Comparison of ENCODE assay signal across 9 mouse cellular contexts in genomic region chr13:48464170-48464569, GRCm38 (mm10). TPM values are rescaled to one million over a fixed set of nuclear protein-coding genes. Genes with fewer than 3 reads are reported as not detected.
A peak's percentile ranks its signal among the peaks of the same experiment; 100 is the strongest.
DNase-seq lines count a peak whose midpoint lies in the region; ATAC-seq and TF ChIP-seq lines count a peak whose summit lies in the region.
"Had no signal": no experiment of that assay in that cellular context is flagged by ENCODE, and none has a peak within 500 bp of the region (broad histone marks: within the 10 kb centered on the region; RNA-seq: fewer than 3 reads in every experiment).

No protein-coding gene starts in this region.

- H3K4me1 ChIP-seq in liver, postnatal 0 days (ENCODE audit: insufficient read depth): no peaks in the 10 kb centered on the region
- peaks cover 31% of the 10 kb centered on the region for H3K4me1 ChIP-seq in neural tube, embryonic 15.5 days

- no peak overlapping the region for H3K9ac ChIP-seq in liver, postnatal 0 days (replicated peaks)
- no peak overlapping the region for H3K9ac ChIP-seq in neural tube, embryonic 15.5 days (replicated peaks)

- H3K4me3 ChIP-seq in C2C12 (ENCODE audit: insufficient read depth, poor library complexity, severe bottlenecking): no peak overlapping the region
- no peak overlapping the region for H3K4me3 ChIP-seq in liver, postnatal 0 days (ENCODE audit: low read depth, low read length)
- no peak overlapping the region for H3K4me3 ChIP-seq in neural tube, embryonic 15.5 days (replicated peaks)

- no peak overlapping the region for H3K27ac ChIP-seq in liver, postnatal 0 days (ENCODE audit: low read depth)
- H3K27ac ChIP-seq in neural tube, embryonic 15.5 days (replicated peaks): peak overlapping the region; percentile 39

- H3K4me2 ChIP-seq in liver, postnatal 0 days (ENCODE audit: low read depth, low read length): no peak overlapping the region
- H3K4me2 ChIP-seq in neural tube, embryonic 15.5 days: no peak overlapping the region

- H3K9me3 ChIP-seq in liver, postnatal 0 days (ENCODE audit: low read length): no peaks in the 10 kb centered on the region
- no peaks in the 10 kb centered on the region for H3K9me3 ChIP-seq in neural tube, embryonic 15.5 days (replicated peaks)

- WGBS in liver, postnatal 0 days (ENCODE audit: insufficient replicate concordance): 12% methylated on average over 4 of the region's 4 CpGs
- 6% methylated on average over 4 of the region's 4 CpGs for WGBS in neural tube, embryonic 15.5 days

- H3K79me3 ChIP-seq in C2C12 (ENCODE audit: low read depth): no peaks in the 10 kb centered on the region

- DNase-seq in adipocyte (ENCODE audit: low spot score): peak; percentile 77
- peak; percentile 85 for DNase-seq in embryo, embryonic 10 days (ENCODE audit: low spot score)
- DNase-seq in gastrocnemius, postnatal 25 days: peak; percentile 24
- peak; percentile 42 to 71 for DNase-seq in kidney, postnatal 25 days
- DNase-seq in liver, postnatal 0 days: peak; percentile 64
- peak; percentile 50 for DNase-seq in thymus, postnatal 25 days

- no peak overlapping the region for H3ac ChIP-seq in C2C12 (ENCODE audit: control insufficient read depth, insufficient read length, low read depth)

- no peak for TF ChIP-seq EP300 in liver, postnatal 0 days (IDR thresholded peaks at IDR 0.05; ENCODE audit: low read depth)

- peak; percentile 52 for TF ChIP-seq CTCF in C2C12 (IDR thresholded peaks at IDR 0.05; ENCODE audit: control insufficient read depth, insufficient read depth, insufficient read length)
- peak; percentile 76 for TF ChIP-seq CTCF in liver, postnatal 0 days (IDR thresholded peaks at IDR 0.05; ENCODE audit: low read depth)

- no peaks in the 10 kb centered on the region for H3K36me3 ChIP-seq in C2C12 (ENCODE audit: control insufficient read depth, insufficient read depth)
- no peaks in the 10 kb centered on the region for H3K36me3 ChIP-seq in liver, postnatal 0 days (replicated peaks; ENCODE audit: insufficient read depth, low read length)
- no peaks in the 10 kb centered on the region for H3K36me3 ChIP-seq in neural tube, embryonic 15.5 days

- peaks cover 10% of the 10 kb centered on the region for H3K27me3 ChIP-seq in C2C12 (ENCODE audit: control insufficient read depth, insufficient read depth, insufficient read length)
- no peaks in the 10 kb centered on the region for H3K27me3 ChIP-seq in liver, postnatal 0 days (ENCODE audit: insufficient read depth, low read length)
- H3K27me3 ChIP-seq in neural tube, embryonic 15.5 days (replicated peaks): no peaks in the 10 kb centered on the region

- no peak for ATAC-seq in liver, postnatal 0 days
- no peak for ATAC-seq in neural tube, embryonic 15.5 days (ENCODE audit: low FRiP score)

- H3K79me2 ChIP-seq in C2C12 (ENCODE audit: control insufficient read depth, insufficient read depth): no peaks in the 10 kb centered on the region

TF ChIP-seq in C2C12, 6 proteins besides CTCF, POLR2A, EP300 and RAD21:
- TF ChIP-seq CEBPB (IDR thresholded peaks at IDR 0.05; ENCODE audit: low read depth): no peak
- no peak for TF ChIP-seq MAX (IDR thresholded peaks at IDR 0.05)
- TF ChIP-seq MYOD1 (IDR thresholded peaks at IDR 0.05; ENCODE audit: control insufficient read depth, insufficient read length, low read depth): no peak
- no peak for TF ChIP-seq FOSL1 (IDR thresholded peaks at IDR 0.05; ENCODE audit: insufficient read depth, low read length, poor library complexity, severe bottlenecking)
- no peak for TF ChIP-seq MYOG (IDR thresholded peaks at IDR 0.05; ENCODE audit: control insufficient read depth, extremely low read depth, insufficient read length)
- no peak for TF ChIP-seq USF1 (IDR thresholded peaks at IDR 0.05; ENCODE audit: low read depth)

RNA-seq across cellular contexts. Expression of gene Zfp169, which starts 49.1 kb away (rescaled TPM):
- polyA plus RNA-seq in C2C12 (2012; fragmentation: generic; extraction: Trizol): 1.8 TPM
- 1 to 10 TPM; 2.0 to 2.2 TPM for total RNA-seq in gastrocnemius, postnatal 25 days (2021)
- polyA plus RNA-seq in liver, postnatal 0 days (2015; fragmentation: Nextera tagmentation; extraction: Ambion mirVana): 0.56 and 0.59 TPM in 2 replicates
- 4.8 and 4.9 TPM in 2 replicates for polyA plus RNA-seq in neural tube, embryonic 15.5 days (2015; fragmentation: Nextera tagmentation; extraction: Ambion mirVana)

RNA-seq across cellular contexts. Expression of gene A830005F24Rik, which starts 49.2 kb away (rescaled TPM):
- 0.33 TPM for polyA plus RNA-seq in C2C12 (2012; fragmentation: generic; extraction: Trizol)
- total RNA-seq in gastrocnemius, postnatal 25 days (2021): not detected
- 0.14 and 0.19 TPM in 2 replicates for polyA plus RNA-seq in liver, postnatal 0 days (2015; fragmentation: Nextera tagmentation; extraction: Ambion mirVana)
- 3.0 and 3.4 TPM in 2 replicates for polyA plus RNA-seq in neural tube, embryonic 15.5 days (2015; fragmentation: Nextera tagmentation; extraction: Ambion mirVana)
- polyA plus RNA-seq: gonadal fat pad, adult 2 months had no signal

Comparison
In these comparisons a context has a peak if more than half of its experiments do, and no peak if none do; other contexts are left out.
1. DNase-seq: peak in every context shown above with its lines; median percentile 85 in embryo, embryonic 10 days; 77 in adipocyte; 64 in liver, postnatal 0 days; 56 in kidney, postnatal 25 days; 50 in thymus, postnatal 25 days; 24 in gastrocnemius, postnatal 25 days.